Mouse (Mus musculus) right cerebral cortex, postnatal 25 days (tissue): ENCODE measurements around the gene Polr3h.
A peak's percentile ranks its signal among the peaks of the same experiment; 100 is the strongest.

Experiments used
- DNase-seq: peaks from one replicate; pipeline ENCODE4 v3.0.0; 2022

The Polr3h gene

DNA sequence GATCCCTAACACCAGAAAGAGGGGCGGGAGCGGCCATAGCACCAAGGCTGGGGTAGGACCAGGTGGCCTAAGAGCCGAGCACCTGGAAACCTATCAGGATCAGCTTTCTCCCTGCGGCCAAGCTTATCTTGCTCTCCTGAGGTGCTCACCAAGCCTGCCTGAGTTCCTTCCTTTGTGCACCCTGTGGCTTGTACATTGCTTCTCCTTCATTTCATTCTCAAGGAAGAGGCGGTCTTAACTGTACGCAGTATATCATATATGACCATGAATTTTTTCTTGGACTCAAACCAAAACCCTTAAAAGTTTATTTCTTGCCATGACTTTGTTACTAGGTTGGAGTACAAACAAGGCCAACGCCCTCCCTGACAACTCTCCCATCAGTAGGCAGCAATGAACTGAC, 61.8 kb downstream of the Polr3h start:
- DNase-seq, result no peak

DNA sequence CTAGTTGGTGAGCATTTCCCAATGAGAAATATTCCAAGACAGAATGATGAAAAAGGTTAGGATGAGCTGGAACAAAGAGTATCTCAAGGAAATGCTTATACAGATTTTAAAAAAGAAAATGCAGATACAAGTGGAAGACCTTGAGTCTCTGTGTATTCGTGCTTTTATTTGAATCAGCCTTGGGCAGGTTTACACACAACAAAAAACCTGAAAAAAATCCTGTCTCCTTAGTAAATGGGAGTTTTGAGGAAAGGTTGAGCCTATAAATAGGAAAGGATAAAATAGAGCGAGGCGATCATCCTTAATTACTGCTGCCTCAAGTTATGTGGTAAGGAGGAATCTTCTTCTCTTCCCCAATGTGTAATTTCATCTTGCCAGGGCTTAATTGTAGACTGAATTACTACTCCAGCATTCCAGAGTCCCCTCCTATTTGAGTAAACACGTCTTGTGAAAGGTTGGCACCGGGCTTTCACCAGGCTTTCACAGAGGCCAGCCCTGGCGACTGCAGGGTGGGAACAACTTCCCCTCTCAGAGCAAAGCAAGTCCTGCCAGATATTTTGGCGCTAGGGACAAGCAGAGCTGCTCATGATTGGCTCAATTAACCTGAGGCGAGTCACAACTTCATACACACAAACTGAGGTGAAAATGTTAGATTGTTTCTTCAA, 65.4 kb downstream of the Polr3h start:
- no peak for DNase-seq

DNA sequence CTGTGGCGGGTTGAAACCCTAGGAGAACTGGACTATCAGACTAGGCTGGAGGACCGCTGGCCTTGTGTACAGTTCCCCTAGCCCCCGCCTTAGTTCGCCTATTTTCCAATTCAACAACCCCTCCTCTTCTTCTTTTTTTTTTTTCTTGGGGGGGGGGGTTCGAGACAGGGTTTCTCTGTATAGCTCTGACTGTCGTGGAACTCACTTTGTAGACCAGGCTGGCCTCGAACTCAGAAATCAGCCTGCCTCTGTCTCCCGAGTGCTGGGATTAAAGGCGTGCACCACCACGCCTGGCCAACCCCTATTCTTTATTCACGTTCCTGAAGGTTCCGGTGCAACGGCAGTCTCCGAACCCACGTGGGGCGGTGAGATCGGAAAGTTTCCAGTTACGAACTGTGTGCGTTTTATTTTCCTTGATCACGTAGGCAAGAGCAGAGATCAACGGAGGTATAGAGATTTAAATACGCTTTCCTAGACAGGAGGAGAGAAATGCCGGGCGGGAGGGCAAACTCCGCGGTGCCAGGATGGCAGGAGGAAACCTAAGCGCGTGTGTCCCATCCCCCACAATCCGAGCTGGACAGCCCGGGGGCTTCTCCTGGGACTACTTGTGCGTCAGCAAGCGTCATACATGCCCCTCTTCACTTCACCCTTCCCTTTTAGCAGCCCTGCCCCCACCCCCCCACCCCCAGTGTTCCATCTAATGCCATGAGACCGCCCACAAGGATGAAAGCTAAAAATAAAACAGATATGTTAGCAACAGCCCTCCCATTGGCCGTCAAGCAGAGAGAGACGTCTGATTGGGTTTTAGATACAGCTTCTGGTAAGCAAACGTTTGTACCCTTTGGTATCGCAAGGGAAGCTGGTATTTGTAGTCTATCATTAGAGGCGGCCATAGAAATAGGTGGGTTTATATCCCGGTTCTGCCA, 66.4 kb downstream of the Polr3h start:
- DNase-seq, result peak; percentile 80

DNA sequence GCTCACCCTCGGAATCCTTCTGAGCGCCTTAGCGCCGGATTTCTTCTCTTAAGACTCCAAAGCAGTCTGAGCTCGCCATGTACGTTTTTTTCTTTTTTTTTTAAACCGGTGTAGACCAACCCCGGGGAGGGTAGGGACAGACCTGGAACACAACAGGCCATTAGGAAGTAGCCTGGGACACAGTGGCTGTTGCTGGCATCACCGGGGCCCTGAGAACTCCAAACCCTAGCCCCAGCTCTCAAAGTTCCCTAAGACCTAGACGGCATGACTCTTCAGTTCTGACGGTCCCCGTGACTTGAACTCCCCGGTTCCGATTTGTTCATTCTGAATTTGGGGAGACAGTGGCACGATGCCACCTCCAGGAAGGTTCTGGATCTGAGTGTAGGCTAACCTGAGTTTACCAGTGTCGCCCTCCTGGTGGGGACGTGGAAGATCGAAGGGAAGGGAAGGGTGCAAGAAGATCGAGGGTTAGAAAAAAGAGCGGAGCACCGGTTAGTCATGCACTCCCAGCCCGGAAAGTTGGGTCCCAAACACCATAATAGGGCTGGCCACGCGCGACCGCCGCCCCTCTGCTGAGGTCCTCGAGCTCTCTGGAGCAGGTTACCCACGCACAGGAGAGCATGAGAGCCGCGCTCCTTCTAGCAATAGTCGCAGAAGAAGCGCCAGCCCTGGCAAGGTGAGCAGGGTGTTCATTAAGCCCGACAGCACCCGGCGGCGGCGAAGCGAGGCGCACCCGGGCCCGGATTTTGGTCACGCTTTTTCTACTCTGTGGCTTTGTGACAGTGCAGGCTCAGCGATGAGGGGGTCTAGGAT, 67.3 kb downstream of the Polr3h start, which contains the start of gene Tob2:
TSS of gene Tob2 (minus strand) at position 280 of the 813 bp plus-strand sequence.
- DNase-seq, result peak; percentile 73

DNA sequence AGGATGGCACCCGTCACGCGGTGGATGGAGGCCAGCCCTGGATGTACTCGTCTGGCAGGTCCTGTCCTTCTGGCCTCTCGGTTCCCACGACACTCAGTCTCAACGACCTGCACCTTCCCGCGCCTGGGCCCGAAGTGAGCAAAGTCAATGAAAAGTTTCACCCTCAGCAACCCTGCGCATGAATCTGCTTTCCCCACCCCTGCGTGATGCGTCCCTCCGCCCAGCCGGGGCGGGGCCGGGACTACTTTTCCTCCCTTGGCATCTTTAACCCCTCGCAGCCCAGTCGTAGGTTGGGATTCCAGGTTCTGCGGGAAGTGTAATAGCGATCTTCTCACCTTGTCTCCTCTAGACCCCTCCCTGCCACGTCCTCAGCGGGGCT, 67.9 kb downstream of the Polr3h start:
- peak; percentile 92 for DNase-seq

DNA sequence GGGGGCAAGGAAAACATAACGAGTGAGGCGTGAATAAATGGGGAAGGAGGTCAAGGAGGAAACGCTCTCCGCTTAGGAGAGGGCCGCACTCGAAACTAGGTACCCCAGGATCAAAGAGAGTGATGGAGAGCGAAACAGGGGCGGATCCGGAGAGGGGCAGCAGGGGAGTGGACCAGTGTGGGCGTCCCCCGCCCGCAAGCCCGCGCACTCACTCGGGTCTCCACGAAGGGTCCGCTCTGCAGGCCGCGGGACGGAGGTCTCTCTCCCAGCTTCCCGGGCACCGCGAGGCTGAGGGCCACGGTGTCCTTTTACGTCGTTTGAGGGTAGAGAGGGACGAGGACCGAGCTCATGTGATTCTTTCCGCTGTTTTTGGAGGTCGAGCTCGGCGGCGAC, 68.3 kb downstream of the Polr3h start:
- no peak for DNase-seq

DNA sequence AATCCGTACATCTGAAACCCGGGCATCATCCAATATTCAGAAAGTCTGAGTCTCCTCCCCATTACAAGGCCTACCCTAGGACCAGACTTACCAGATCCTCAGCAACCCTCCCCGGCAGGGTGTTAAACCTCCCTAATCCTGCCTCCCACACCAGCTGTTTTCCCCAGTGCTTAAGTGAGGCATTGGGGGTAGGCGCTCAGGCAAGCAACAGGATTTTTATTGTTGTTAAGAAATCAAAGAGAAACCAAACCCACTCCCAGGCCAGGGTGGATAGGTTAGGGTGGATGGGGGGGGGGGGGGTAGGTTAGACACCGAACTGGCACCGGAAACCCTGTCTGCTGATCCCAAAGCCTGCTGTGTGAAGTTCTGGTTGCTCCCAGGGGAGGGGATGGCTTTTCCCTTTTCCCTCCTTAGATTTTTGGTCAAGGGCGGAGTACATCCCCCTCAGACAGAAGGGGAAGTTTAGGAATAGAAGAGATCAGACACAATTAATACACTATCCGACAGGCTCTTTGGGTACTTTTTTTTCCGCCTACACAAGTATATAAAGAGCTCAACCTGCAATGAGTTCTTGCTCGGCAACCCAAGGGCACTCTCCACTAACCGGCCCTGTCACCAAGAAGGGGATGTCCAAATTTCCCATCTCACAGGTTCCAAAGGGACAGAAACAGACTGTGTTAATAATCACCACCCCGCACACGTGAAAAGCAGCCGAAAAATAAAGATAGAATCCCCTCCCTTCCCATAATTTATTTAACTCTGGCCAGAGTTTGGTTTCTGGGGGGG, 68.9 kb downstream of the Polr3h start:
- no peak for DNase-seq

DNA sequence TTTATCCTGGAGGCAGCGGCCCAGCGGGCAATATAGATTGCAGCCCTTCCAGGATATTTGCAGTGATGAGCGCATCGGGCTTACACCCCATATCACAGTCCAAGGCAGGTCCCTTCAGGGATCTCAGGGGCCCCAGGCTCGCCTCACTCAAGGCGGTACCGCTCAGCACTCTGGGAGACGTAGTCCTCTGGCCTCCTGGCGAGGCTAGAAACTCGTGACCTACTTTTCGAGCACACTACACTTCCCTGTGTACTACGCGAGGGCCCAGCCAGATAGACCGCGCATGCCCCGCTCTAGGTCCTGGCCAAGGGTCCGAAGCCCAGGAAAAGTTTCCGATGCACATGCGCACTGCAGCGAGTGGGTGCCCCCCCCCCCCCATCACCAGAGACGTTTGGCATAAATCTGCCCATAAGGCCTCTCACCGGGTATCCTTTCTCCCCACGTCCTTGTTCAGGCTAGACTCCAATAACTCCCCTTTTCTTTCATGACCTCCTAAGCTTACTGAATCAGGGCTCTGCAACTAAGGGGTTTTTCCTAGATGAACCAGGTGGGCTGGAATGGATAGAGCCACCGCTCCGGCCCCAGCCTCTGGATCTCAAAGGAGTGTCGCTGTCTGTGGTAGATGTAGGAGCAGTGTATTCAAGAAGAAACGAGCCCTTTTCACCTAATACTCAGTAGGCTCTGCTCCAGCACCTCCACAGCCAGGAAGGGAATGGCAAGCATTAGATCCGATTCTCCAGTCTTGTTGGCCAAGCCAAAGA, 69.8 kb downstream of the Polr3h start:
- DNase-seq, result peak; percentile 84

DNA sequence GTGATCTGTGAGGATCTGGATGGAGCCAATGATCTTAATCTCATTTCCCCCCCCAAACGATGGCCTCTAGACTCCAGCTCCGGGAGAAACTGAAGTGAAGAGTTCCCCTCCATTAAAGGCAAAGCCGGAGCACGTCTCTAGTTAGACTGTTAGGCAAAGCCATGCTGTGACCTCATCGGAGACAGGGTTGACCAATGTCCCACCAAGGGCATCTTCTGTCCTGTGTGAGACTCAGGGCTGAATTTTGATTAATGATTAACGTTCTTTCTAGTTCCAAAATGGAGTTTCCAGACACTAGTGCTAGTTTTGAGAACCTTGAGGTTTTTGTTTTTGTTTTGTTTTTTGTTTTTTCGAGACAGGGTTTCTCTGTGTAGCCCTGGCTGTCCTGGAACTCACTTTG, 73.0 kb downstream of the Polr3h start:
- DNase-seq, result no peak

DNA sequence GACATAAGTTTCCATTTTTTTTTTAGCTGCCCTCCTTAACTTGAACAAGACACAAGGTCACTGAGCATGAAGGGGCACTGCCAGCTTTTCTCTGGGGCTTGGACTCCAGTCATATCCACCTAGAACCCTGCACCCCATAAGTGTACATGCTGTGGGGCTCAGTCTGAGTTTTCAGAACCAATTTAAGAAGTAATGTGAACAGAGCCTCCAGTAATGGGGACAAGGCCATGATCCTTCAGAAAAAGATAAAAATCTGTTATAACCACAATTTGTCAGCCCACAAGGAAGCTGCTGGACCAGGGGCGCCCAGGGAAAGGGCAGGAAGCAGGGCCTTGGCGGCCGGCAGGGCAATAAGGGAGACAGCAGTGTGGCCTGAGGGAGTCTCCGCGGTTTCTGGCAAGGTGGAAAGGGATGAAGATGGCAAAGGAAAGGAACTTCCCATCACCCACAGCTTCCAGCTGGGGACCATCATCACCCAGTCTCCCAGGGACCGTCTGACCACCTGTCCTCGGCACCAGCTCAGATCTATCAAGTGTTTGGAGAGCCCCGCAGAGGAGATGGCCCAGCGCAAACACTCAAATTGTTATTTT, 73.5 kb downstream of the Polr3h start:
- DNase-seq, result no peak

DNA sequence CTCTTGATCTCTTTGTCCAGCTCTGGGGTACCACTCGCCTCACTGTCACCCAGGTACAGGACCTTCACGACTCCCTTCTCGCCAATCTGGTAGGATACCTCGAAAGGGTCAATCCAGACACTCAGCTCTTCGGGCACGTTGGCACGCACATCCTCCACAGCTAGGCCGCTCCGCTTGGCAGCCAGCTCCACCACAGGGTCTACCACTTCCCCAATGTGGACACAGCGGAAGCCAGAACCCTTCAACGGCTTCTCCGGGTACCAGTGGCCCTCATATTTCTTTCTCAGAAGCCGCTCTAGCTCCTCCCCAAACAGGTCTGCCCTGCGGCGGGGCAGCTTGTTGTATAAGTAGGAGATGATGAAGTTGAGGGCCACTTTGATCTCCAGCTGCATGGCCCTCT, 74.7 kb downstream of the Polr3h start:
- DNase-seq, result no peak

DNA sequence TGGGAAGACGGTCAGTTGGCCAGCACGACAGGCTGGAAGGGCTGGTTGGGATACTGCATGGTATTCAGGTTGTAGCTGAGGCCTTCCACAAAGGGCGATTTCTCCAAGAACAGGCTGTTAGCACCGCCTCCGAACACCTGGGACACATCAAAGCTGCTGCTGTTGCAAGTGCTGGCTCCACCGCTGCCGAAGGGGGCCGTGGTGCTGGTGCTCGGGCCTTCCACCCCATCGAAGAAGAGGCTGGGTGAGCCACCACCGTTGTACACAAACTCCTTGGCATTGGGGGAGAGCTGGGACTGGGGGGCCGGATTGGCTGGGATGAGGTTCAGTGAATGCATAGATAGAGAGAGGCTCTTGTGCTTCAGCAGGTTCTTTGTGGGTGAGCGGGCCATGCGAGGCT, 75.3 kb downstream of the Polr3h start:
- DNase-seq, result no peak

DNA sequence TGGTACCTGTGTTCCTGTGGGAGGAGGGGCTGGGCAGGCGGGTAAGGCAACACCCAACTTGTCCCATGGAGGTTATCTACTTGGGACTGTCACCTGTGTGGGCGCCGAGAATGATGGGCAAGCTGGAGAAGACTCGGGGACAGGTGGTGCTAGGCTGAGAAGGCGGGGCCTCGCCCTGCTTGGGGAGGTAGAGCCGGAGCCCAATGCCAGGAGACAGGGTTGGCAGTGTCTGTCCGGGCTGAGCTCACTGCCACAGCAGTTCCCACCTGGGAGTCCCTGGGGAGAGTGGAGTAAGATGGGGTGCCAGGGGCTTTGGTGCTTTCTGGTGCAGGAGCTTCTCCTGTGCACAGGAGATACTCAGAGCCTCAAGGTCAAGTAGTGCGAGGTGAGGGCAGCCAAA, 76.9 kb downstream of the Polr3h start:
- DNase-seq, result no peak

DNA sequence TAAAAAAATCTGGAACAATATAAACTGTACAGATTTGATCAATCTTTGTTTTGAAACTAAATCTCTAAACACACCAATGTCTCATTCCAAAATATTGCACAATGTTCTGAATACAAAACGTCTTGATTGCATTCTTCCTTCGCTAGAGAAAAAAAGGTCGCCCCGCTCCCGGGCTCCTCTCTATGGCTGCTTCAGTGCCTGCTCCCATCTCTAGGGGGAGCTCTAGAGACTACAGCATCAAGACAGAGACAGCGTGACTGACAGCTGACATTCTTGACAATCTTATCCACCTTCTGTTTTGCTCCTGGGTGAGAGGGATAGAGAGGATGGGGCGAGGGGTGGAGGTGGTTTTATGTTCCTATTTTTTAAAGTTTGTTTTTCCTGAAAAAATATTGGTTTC, 77.7 kb downstream of the Polr3h start:
- DNase-seq, result no peak

DNA sequence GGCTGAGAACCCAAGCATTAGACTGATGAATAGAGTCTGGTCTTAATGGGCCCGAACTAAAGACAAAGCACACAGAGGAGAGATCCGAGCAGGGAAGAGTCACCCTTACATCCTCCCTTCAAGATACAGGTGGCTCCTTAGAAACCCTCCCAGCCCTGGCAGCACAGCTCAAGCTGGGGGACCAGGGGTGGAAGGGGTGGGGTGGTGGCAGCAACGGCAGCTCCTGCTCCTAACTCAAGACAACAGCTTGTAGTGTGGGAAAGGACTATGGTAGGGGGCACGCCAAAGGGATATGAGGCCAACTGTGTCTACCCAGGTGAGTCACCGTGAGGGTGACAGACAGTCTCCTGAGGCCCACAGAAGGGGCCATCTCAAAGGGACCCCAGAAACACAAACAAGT, 78.2 kb downstream of the Polr3h start:
- no peak for DNase-seq

DNA sequence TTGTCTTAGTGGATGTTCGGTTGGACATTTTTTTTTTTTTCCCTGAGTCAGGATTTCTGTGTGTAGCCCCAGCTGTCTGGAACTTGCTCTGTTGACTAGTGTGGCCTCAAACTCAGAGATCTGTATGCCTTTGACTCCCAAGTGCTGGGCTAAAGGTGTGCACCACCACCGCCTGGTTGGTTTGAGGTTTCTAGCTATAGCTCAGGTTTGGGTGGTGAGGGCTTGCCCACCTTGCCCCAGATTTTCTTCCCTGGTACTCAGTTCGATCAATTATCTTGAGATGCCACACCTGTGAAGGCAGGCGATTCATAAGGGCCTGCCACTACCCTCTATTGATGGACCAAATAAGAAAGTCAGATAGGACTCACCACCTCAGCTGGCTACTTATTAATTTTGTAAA, 78.9 kb downstream of the Polr3h start:
- no peak for DNase-seq

DNA sequence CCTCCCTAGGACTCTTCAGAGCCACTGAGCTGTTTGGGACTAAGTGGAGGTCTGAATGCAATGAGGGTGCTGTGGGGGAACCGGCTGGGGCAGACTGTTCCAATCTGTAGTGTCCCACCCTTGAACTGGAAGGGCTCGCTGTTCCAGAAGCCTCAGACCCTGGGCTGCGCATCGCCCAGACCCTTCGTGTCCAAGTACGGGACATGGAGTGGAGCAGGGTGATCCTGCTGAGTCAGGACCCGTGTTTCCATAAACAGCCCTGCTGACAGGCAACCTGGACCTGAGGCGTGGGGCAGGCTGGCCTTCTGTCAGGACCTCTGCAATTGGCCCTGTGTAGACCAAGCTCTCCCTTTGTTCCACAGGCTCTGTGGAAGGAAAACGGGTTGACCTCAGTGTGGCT, 79.3 kb downstream of the Polr3h start:
- no peak for DNase-seq

DNA sequence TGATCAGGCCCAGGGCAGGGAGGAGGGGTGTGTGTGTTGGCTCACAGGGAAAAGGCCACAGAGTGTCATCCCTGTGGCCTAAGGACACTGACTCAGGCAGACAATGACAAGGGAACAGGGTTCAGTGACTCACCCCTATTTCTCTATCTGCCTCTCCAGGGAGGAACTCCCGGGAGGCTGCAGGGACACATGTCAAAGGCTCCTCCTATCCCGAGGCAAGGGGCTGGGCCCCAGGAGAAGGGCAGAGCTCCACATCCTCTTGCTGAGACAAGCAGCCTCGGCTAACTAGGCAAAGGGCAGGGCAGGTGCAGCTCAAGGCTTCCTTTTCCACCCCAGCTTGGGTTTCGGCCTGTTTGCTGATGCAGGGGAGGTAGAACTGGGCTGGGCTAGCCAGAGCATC, 80.3 kb downstream of the Polr3h start:
- DNase-seq, result no peak

DNA sequence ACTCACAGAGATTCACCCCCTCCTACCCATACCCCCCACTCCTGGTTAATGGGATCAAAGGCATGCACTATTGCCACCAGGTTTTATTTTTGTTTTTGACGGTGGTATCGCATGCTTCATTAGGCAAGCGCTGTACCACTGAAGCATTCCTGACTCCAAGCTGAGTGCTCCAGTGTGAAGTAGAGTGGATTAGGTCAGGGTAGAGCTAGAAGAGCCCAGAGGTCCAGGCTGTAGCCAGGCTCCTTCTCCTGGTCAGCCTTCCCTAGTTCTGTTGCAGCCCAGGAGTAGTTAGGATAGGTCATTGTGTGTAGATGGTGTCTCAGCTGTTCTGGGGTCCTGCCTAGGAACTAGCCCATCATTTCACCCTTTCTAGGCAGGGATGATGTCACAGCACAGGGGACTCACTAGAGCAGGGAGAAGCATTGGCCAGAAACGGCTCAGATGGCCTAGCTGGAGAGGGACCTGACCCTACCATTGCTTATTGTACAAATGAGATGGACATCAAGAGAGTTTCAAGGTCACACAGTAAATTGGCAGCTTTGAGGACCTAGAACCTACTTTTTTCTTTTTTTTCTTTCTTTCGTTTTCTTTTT, 80.9 kb downstream of the Polr3h start:
- no peak for DNase-seq

DNA sequence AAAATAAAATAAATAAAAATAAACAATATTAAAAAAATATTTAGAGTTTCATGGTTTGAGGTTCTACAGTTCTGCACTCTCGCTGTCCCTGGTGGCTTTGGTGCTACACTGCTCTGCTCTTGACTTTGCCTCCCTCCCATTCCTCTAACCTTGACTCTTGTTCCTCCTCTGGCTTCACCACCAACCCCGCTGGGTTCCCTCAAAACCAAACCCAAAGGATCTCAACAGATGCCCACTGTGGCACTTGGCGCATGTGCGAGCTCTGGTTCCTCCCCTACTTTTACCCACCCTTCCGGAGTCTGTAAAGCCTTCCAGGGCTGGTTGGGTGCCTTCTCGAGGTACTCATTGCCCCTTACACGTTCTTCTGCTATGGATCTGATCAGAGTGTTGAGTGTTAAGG, 83.8 kb downstream of the Polr3h start:
- no peak for DNase-seq

DNA sequence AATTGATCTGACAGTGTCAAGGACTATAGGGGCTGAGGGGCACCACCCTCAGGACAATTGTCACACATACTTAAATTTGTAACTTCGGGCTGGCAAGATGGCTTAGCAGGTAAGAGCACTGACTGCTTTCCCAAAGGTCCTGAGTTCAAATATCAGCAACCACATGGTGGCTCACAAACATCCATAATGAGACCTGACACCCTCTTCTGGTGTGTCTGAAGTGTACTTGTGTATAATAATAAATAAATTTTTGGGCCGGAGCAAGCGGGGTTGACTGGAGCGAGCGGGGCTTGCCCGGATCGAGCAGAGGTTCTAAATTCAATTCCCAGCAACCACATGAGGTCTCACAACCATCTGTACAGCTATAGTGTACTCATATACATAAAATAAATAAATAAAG, 85.7 kb downstream of the Polr3h start:
- no peak for DNase-seq
